Mouse (Mus musculus): ENCODE measurements at regions not wholly inside any gene's neighbourhood (a gene's known extent, or its start where the extent isn't known, plus 50 kb on each side); places are given as distances from the start of the nearest gene placed in this dataset.
"Not testable (repeated sequence)": the region's sequence is repeated elsewhere in the genome, so short reads cannot be mapped to it uniquely, and the experiment has no call there.

- WGBS: 89% methylated on average over 8 of the region's 8 CpGs
- no peak overlapping the region for H3K4me2 ChIP-seq
- peaks cover 6% of the 10 kb centered on the region; the same call in 1 of the 2 replicates for H3K4me1 ChIP-seq (replicated peaks)
- no peaks in the 10 kb centered on the region for H3K27me3 ChIP-seq
- ATAC-seq (ENCODE audit: insufficient number of reproducible peaks, insufficient read depth, low FRiP score, low TSS enrichment, low read depth): no peak
- H3K4me3 ChIP-seq (replicated peaks): no peak overlapping the region
- no peak overlapping the region for H3K9ac ChIP-seq (replicated peaks)
- no peaks in the 10 kb centered on the region for H3K36me3 ChIP-seq
- H3K27ac ChIP-seq: no peak overlapping the region
- H3K9me3 ChIP-seq: no peaks in the 10 kb centered on the region; the same call in 1 of the 2 replicates
Measured at GRCm38 (mm10) chr8:112297021-112297420, 272.8 kb upstream of the Cntnap4 start.

- Histone ChIP-seq H3K9ac (replicated peaks) (no peak overlapping the region), H3K27me3 (no peaks in the 10 kb centered on the region), H3K27ac (no peak overlapping the region), H3K4me3 (replicated peaks) (no peak overlapping the region), H3K36me3 (no peaks in the 10 kb centered on the region), H3K9me3 (no peaks in the 10 kb centered on the region), H3K4me1 (replicated peaks) (no peaks in the 10 kb centered on the region), H3K4me2 (no peak overlapping the region)
- 93% methylated on average over 6 of the region's 6 CpGs for WGBS
- ATAC-seq (ENCODE audit: insufficient number of reproducible peaks, insufficient read depth, low FRiP score, low TSS enrichment, low read depth): no peak
Measured at GRCm38 (mm10) chr8:112283316-112283715, 268.5 kb upstream of the Gm6793 start.

- 71% methylated on average over 5 of the region's 5 CpGs for WGBS
- H3K4me3 ChIP-seq (replicated peaks): no peak overlapping the region
- H3K4me1 ChIP-seq (replicated peaks): no peaks in the 10 kb centered on the region
- no peak overlapping the region for H3K9ac ChIP-seq (replicated peaks)
- no peaks in the 10 kb centered on the region for H3K27me3 ChIP-seq
- no peak overlapping the region for H3K4me2 ChIP-seq
- no peak overlapping the region for H3K27ac ChIP-seq
- no peak for ATAC-seq (ENCODE audit: insufficient number of reproducible peaks, insufficient read depth, low FRiP score, low TSS enrichment, low read depth)
- H3K9me3 ChIP-seq: no peaks in the 10 kb centered on the region
- H3K36me3 ChIP-seq: no peaks in the 10 kb centered on the region
Measured at GRCm38 (mm10) chr8:112269598-112269997, 254.8 kb upstream of the Gm6793 start.

GRCm38 (mm10) chr8:112269214-112269566 lies 254.4 kb upstream of the Gm6793 start:
- Histone ChIP-seq H3K9me3 (no peaks in the 10 kb centered on the region), H3K4me1 (replicated peaks) (no peaks in the 10 kb centered on the region), H3K27me3 (no peaks in the 10 kb centered on the region), H3K27ac (no peak overlapping the region), H3K9ac (replicated peaks) (no peak overlapping the region), H3K4me2 (no peak overlapping the region), H3K4me3 (replicated peaks) (no peak overlapping the region), H3K36me3 (no peaks in the 10 kb centered on the region)
- 71% methylated on average over 8 of the region's 8 CpGs for WGBS
- no peak for ATAC-seq (ENCODE audit: insufficient number of reproducible peaks, insufficient read depth, low FRiP score, low TSS enrichment, low read depth)

GRCm38 (mm10) chr8:112268544-112269213 lies 253.8 kb upstream of the Gm6793 start:
- ATAC-seq (ENCODE audit: insufficient number of reproducible peaks, insufficient read depth, low FRiP score, low TSS enrichment, low read depth): no peak
- no peaks in the 10 kb centered on the region for H3K36me3 ChIP-seq
- WGBS: 73% methylated on average over 9 of the region's 9 CpGs
- no peaks in the 10 kb centered on the region for H3K4me1 ChIP-seq (replicated peaks)
- H3K4me3 ChIP-seq (replicated peaks): no peak overlapping the region
- no peaks in the 10 kb centered on the region for H3K9me3 ChIP-seq
- H3K27me3 ChIP-seq: no peaks in the 10 kb centered on the region
- H3K27ac ChIP-seq: no peak overlapping the region
- H3K9ac ChIP-seq (replicated peaks): no peak overlapping the region
- H3K4me2 ChIP-seq: no peak overlapping the region

- Histone ChIP-seq H3K27me3 (no peaks in the 10 kb centered on the region; the same call in 1 of the 2 replicates), H3K4me1 (replicated peaks) (no peaks in the 10 kb centered on the region), H3K9ac (replicated peaks) (no peak overlapping the region), H3K9me3 (no peaks in the 10 kb centered on the region), H3K36me3 (no peaks in the 10 kb centered on the region), H3K27ac (no peak overlapping the region), H3K4me2 (peak overlapping the region; percentile 42; the same call in 1 of the 2 replicates), H3K4me3 (replicated peaks) (no peak overlapping the region; the same call in 1 of the 2 replicates)
- ATAC-seq (ENCODE audit: insufficient number of reproducible peaks, insufficient read depth, low FRiP score, low TSS enrichment, low read depth): no peak
- 64% methylated on average over 13 of the region's 13 CpGs for WGBS
Measured at GRCm38 (mm10) chr8:112257922-112258475, 243.2 kb upstream of the Gm6793 start.

GRCm38 (mm10) chr8:112257311-112257894 lies 242.6 kb upstream of the Gm6793 start:
- Histone ChIP-seq H3K4me2 (peak overlapping the region; percentile 42), H3K27me3 (no peaks in the 10 kb centered on the region; the same call in 1 of the 2 replicates), H3K36me3 (no peaks in the 10 kb centered on the region), H3K27ac (no peak overlapping the region), H3K4me3 (replicated peaks) (no peak overlapping the region; the same call in none of the 2 replicates), H3K9me3 (no peaks in the 10 kb centered on the region), H3K9ac (replicated peaks) (no peak overlapping the region), H3K4me1 (replicated peaks) (no peaks in the 10 kb centered on the region)
- 22% methylated on average over 18 of the region's 18 CpGs for WGBS
- ATAC-seq (ENCODE audit: insufficient number of reproducible peaks, insufficient read depth, low FRiP score, low TSS enrichment, low read depth): no peak

GRCm38 (mm10) chr8:112246629-112247028 lies 231.8 kb upstream of the Gm6793 start:
- not testable (repeated sequence) for H3K9ac ChIP-seq (replicated peaks); H3K27me3 ChIP-seq; H3K4me1 ChIP-seq (replicated peaks); H3K9me3 ChIP-seq; H3K4me2 ChIP-seq; H3K36me3 ChIP-seq; H3K4me3 ChIP-seq (replicated peaks); H3K27ac ChIP-seq
- WGBS: 81% methylated on average over 2 of the region's 2 CpGs
- peak; percentile 59; the same call in 1 of the 2 replicates for ATAC-seq (ENCODE audit: insufficient number of reproducible peaks, insufficient read depth, low FRiP score, low TSS enrichment, low read depth)

- no peak overlapping the region for H3K9ac ChIP-seq (replicated peaks)
- H3K9me3 ChIP-seq: no peaks in the 10 kb centered on the region
- no peak for ATAC-seq (ENCODE audit: insufficient number of reproducible peaks, insufficient read depth, low FRiP score, low TSS enrichment, low read depth)
- no peak overlapping the region for H3K27ac ChIP-seq
- no peak overlapping the region for H3K4me3 ChIP-seq (replicated peaks)
- no peaks in the 10 kb centered on the region for H3K4me1 ChIP-seq (replicated peaks)
- 84% methylated on average over 9 of the region's 9 CpGs for WGBS
- H3K36me3 ChIP-seq: no peaks in the 10 kb centered on the region
- no peaks in the 10 kb centered on the region for H3K27me3 ChIP-seq
- no peak overlapping the region for H3K4me2 ChIP-seq
Measured at GRCm38 (mm10) chr8:112238681-112239080, 223.8 kb upstream of the Gm6793 start.

GRCm38 (mm10) chr8:112236751-112237150 lies 221.9 kb upstream of the Gm6793 start:
- ATAC-seq (ENCODE audit: insufficient number of reproducible peaks, insufficient read depth, low FRiP score, low TSS enrichment, low read depth); H3K4me2 ChIP-seq; H3K9me3 ChIP-seq; H3K27me3 ChIP-seq; H3K4me1 ChIP-seq (replicated peaks); H3K27ac ChIP-seq; H3K36me3 ChIP-seq; H3K9ac ChIP-seq (replicated peaks); H3K4me3 ChIP-seq (replicated peaks): not testable (repeated sequence)
- 91% methylated on average over 19 of the region's 19 CpGs for WGBS

- ATAC-seq (ENCODE audit: insufficient number of reproducible peaks, insufficient read depth, low FRiP score, low TSS enrichment, low read depth): no peak
- H3K9me3 ChIP-seq: no peaks in the 10 kb centered on the region
- no peaks in the 10 kb centered on the region for H3K36me3 ChIP-seq
- no peaks in the 10 kb centered on the region for H3K27me3 ChIP-seq
- no peak overlapping the region for H3K9ac ChIP-seq (replicated peaks)
- H3K4me3 ChIP-seq (replicated peaks): no peak overlapping the region
- no peaks in the 10 kb centered on the region for H3K4me1 ChIP-seq (replicated peaks)
- H3K4me2 ChIP-seq: no peak overlapping the region
- 45% methylated on average over 6 of the region's 6 CpGs for WGBS
- H3K27ac ChIP-seq: no peak overlapping the region
Measured at GRCm38 (mm10) chr8:112219656-112220055, 204.8 kb upstream of the Gm6793 start.

Data from limb, embryonic 12.5 days (tissue).